8 mouse cellular contexts compared by ENCODE assay signal in the genomic region with DNA sequence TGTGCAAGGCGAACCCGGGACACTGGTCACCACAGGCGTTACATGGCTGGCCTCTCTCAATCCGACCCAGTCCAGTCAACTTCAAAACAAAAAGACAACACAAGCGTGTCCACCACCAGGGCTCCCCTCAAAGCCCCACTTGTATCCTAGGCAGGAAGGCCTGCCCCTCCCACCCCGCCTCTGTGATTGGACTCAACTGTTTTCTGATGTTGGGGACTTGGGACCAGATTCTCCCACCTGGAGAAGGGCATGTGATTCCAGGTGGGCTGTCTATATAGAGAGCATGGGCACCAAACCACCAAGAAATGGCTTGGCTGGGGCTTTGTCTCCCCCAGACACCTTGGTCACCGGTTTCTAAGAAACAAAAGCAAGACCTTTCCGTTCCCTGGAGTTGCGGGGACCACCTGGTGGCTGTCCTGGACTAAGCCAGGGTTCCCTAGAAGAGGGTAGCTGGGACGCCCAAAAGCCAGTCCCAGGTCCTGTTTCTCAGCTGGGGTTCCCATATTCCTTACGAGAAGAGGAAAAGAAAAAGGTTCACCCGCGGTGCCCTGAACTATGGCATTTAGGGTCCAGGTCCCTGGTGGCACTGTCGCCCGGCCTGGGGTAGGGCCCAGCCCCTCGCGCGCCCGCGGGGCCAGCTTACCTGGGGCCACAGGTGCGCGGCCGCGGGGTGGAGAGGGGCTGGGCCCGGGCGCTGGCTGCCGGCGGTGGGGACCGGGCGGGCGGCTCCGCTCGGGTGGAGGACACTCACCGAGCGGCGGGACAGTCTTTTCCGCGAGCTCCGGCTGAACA. TPM values are rescaled to one million over a fixed set of nuclear protein-coding genes. Genes with fewer than 3 reads are reported as not detected.
DNase-seq lines count a peak whose midpoint lies in the region; ATAC-seq and TF ChIP-seq lines count a peak whose summit lies in the region.

No protein-coding gene starts in this region.

- TF ChIP-seq POLR2A in liver, adult 2 months (IDR thresholded peaks at IDR 0.05; ENCODE audit: extremely low read depth, insufficient read depth, low read length), result no peak

- no peaks in the 10 kb centered on the region for H3K36me3 ChIP-seq in liver, adult 2 months (ENCODE audit: control insufficient read depth, insufficient read depth, low read length)
- no peaks in the 10 kb centered on the region for H3K36me3 ChIP-seq in embryonic facial prominence, embryonic 13.5 days
- no peaks in the 10 kb centered on the region for H3K36me3 ChIP-seq in hindbrain, embryonic 12.5 days
- no peaks in the 10 kb centered on the region for H3K36me3 ChIP-seq in lung, postnatal 0 days (ENCODE audit: insufficient read depth, low read length)

- no peak for TF ChIP-seq CTCF in liver, adult 2 months (IDR thresholded peaks at IDR 0.05; ENCODE audit: low read depth, low read length)
- TF ChIP-seq CTCF in lung, postnatal 0 days (IDR thresholded peaks at IDR 0.05), result no peak; the same call in 1 of the 2 replicates

- WGBS in liver, adult 2 months, result 4% methylated on average over 39 of the region's 39 CpGs
- under 1% methylated on average over 39 of the region's 39 CpGs for WGBS in embryonic facial prominence, embryonic 13.5 days
- WGBS in hindbrain, embryonic 12.5 days, result 3% methylated on average over 28 of the region's 39 CpGs
- 5% methylated on average over 23 of the region's 39 CpGs for WGBS in lung, postnatal 0 days

- peak overlapping the region; percentile 85 for H3K4me2 ChIP-seq in embryonic facial prominence, embryonic 13.5 days
- H3K4me2 ChIP-seq in hindbrain, embryonic 12.5 days (replicated peaks), result peak overlapping the region; percentile 89
- peak overlapping the region; percentile 100 for H3K4me2 ChIP-seq in lung, postnatal 0 days (replicated peaks; ENCODE audit: low read depth, low read length)

- ATAC-seq in embryonic facial prominence, embryonic 13.5 days (ENCODE audit: insufficient number of reproducible peaks, insufficient read depth, low FRiP score, low TSS enrichment, low read depth), result peak; percentile 16; the same call in 1 of the 2 replicates
- peak; percentile 78 for ATAC-seq in hindbrain, embryonic 12.5 days (ENCODE audit: low FRiP score)
- no peak; the same call in 1 of the 2 replicates for ATAC-seq in lung, postnatal 0 days
- ATAC-seq in inflammation-experienced regulatory T-cells, adult 6 months, result no peak

- no peak for DNase-seq in liver, adult 2 months (ENCODE audit: extremely low read depth, low read depth, low spot score)
- no peak for DNase-seq in liver
- DNase-seq in lung, postnatal 0 days (ENCODE audit: low spot score), result peak; percentile 6
- DNase-seq in urinary bladder, postnatal 10 days (ENCODE audit: low spot score), result no peak
- DNase-seq in thymus, postnatal 10 days (ENCODE audit: low spot score in 2 of 2), result no peak

- H3K27ac ChIP-seq in liver, adult 2 months (replicated peaks; ENCODE audit: insufficient read depth, low read depth, low read length), result no peak overlapping the region
- peak overlapping the region; percentile 91 for H3K27ac ChIP-seq in embryonic facial prominence, embryonic 13.5 days
- peak overlapping the region; percentile 79 for H3K27ac ChIP-seq in hindbrain, embryonic 12.5 days
- no peak overlapping the region; the same call in 1 of the 2 replicates for H3K27ac ChIP-seq in lung, postnatal 0 days (ENCODE audit: low read length)

- TF ChIP-seq EP300 in lung, postnatal 0 days (IDR thresholded peaks at IDR 0.05), result no peak

- H3K79me2 ChIP-seq in liver, adult 2 months (ENCODE audit: control insufficient read depth, insufficient read depth, low read length), result no peaks in the 10 kb centered on the region

- no peaks in the 10 kb centered on the region for H3K4me1 ChIP-seq in liver, adult 2 months (ENCODE audit: control insufficient read depth, insufficient read depth, low read length)
- H3K4me1 ChIP-seq in embryonic facial prominence, embryonic 13.5 days, result peaks cover 26% of the 10 kb centered on the region
- peaks cover 21% of the 10 kb centered on the region for H3K4me1 ChIP-seq in hindbrain, embryonic 12.5 days
- H3K4me1 ChIP-seq in lung, postnatal 0 days (ENCODE audit: insufficient read depth, low read depth, low read length), result 0 out of 2 replicates have a peak, but pooled peaks cover 4% of the 10 kb centered on the region

- peak overlapping the region; percentile 51; the same call in 1 of the 2 replicates for H3K4me3 ChIP-seq in liver, adult 2 months (ENCODE audit: insufficient read depth, low read depth, low read length)
- peak overlapping the region; percentile 82 for H3K4me3 ChIP-seq in embryonic facial prominence, embryonic 13.5 days
- peak overlapping the region; percentile 72 for H3K4me3 ChIP-seq in hindbrain, embryonic 12.5 days
- peak overlapping the region; percentile 73 for H3K4me3 ChIP-seq in lung, postnatal 0 days (ENCODE audit: low read depth, low read length)

- no peaks in the 10 kb centered on the region for H3K9me3 ChIP-seq in embryonic facial prominence, embryonic 13.5 days
- no peaks in the 10 kb centered on the region for H3K9me3 ChIP-seq in hindbrain, embryonic 12.5 days (replicated peaks)
- H3K9me3 ChIP-seq in lung, postnatal 0 days (ENCODE audit: low read length), result no peaks in the 10 kb centered on the region

- H3K9ac ChIP-seq in liver, adult 2 months (ENCODE audit: low read depth, low read length), result peak overlapping the region; percentile 34
- H3K9ac ChIP-seq in embryonic facial prominence, embryonic 13.5 days, result peak overlapping the region; percentile 83
- peak overlapping the region; percentile 84 for H3K9ac ChIP-seq in hindbrain, embryonic 12.5 days
- peak overlapping the region; percentile 50 for H3K9ac ChIP-seq in lung, postnatal 0 days (replicated peaks; ENCODE audit: low read depth)

- peaks cover 17% of the 10 kb centered on the region; the same call in 1 of the 2 replicates for H3K27me3 ChIP-seq in liver, adult 2 months (ENCODE audit: control insufficient read depth, insufficient read depth, low read length)
- H3K27me3 ChIP-seq in embryonic facial prominence, embryonic 13.5 days, result no peaks in the 10 kb centered on the region; the same call in 1 of the 2 replicates
- H3K27me3 ChIP-seq in hindbrain, embryonic 12.5 days, result no peaks in the 10 kb centered on the region
- H3K27me3 ChIP-seq in lung, postnatal 0 days (replicated peaks; ENCODE audit: insufficient read depth, low read length), result no peaks in the 10 kb centered on the region

RNA-seq across cellular contexts. Expression of a gene that starts 0.4 kb away (rescaled TPM):
- 1.1 and 1.6 TPM in 2 replicates for total RNA-seq in liver, adult 2 months (2014; rRNA removed)
- polyA plus RNA-seq in liver, adult 2 months (2012; rRNA removed), result 0.27 and 0.42 TPM in 2 replicates
- 6.5 and 8.8 TPM in 2 replicates for polyA plus RNA-seq in embryonic facial prominence, embryonic 13.5 days (2015; fragmentation: Nextera tagmentation; extraction: Ambion mirVana)
- polyA plus RNA-seq in hindbrain, embryonic 12.5 days (2016; fragmentation: Nextera tagmentation; extraction: Ambion mirVana), result 13.9 and 16.6 TPM in 2 replicates
- 7.0 and 8.0 TPM in 2 replicates for polyA plus RNA-seq in lung, postnatal 0 days (2015; fragmentation: Nextera tagmentation; extraction: Ambion mirVana)
- not detected for polyA plus RNA-seq in inflammation-experienced regulatory T-cells, adult 6 months (2017; shearing (Covaris generic))

Comparison
In these comparisons a context has a peak if more than half of its experiments do, and no peak if none do; other contexts are left out.
1. H3K27ac ChIP-seq: peak in embryonic facial prominence, embryonic 13.5 days (single experiment) and hindbrain, embryonic 12.5 days (single experiment); none in liver, adult 2 months (single experiment) and lung, postnatal 0 days (single experiment).
2. H3K9ac ChIP-seq: peak in every context shown above with its lines; median percentile 84 in hindbrain, embryonic 12.5 days; 83 in embryonic facial prominence, embryonic 13.5 days; 50 in lung, postnatal 0 days; 34 in liver, adult 2 months.
3. ATAC-seq: peak in embryonic facial prominence, embryonic 13.5 days (single experiment) and hindbrain, embryonic 12.5 days (single experiment); none in lung, postnatal 0 days (single experiment) and inflammation-experienced regulatory T-cells, adult 6 months (single experiment).
4. Peak in every context shown above with its lines, with median percentiles within 50 percentile points of each other: H3K4me3 ChIP-seq and H3K4me2 ChIP-seq.